Mouse (Mus musculus) left cerebral cortex, adult 18-20 months (tissue): ENCODE measurements around the gene Tbc1d20. TPM values are rescaled to one million over a fixed set of nuclear protein-coding genes. Genes with fewer than 3 reads are reported as not detected.
A peak's percentile ranks its signal among the peaks of the same experiment; 100 is the strongest.

Experiments used
- DNase-seq, 2 experiments: peaks; one replicate each; pipeline ENCODE4 v3.0.0; 2021 to 2022; ENCODE audit warnings: low spot score in 2 of 2, mixed read lengths in 1 of 2
- total RNA-seq, 2 experiments: library from RNA; stranded (reverse); gene quantifications; 2 replicates each; pipeline ENCODE4 v1.2.3; 2021

The Tbc1d20 gene
- total RNA-seq, 2 experiments from 2014 or later: 49.2 to 52.6 TPM

GRCm38 (mm10) chr2:152324842-152325241 lies 31.2 kb downstream of the Tbc1d20 start:
- DNase-seq: no peak

GRCm38 (mm10) chr2:152326157-152326556 lies 32.5 kb downstream of the Tbc1d20 start:
- no peak for DNase-seq

DNA sequence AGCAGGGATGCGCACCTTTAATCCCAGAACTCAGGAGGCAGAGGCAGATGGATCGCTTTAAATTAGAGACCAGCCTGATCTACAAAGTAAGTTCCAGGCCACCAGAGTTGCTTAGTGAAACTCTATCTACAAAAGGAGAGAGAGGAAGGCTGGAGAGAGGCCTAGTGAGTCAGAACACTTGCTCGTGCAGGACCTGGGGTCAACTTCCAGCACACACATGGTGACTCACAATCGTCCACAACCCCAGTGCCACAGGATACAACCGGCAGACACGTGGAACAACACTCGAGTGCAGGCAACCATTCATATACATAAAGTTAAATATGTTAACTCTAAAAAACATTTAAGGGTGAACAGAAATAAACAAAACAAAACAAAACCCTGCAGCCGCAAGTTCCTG lies 33.0 kb downstream of the Tbc1d20 start:
- no peak for DNase-seq

DNA sequence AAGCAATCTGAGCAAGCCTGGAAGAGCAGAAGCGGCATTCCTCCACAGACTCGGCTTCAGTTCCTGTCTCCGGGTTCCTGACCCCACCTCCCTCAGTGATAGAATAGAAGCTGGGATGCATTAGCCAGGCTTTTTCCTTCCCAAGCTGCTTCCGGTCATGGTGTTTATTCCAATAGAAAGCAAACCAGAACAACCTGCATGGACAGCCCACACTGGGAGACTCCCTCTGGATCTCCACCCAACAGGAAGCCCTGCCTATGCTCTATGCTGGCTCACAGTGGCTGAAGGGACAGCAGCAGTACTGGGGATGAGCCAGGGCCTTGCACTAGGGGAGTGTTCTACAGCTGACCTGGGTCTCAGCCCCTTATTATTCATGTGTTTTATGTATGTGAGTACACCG lies 34.4 kb downstream of the Tbc1d20 start:
- no peak for DNase-seq

DNA sequence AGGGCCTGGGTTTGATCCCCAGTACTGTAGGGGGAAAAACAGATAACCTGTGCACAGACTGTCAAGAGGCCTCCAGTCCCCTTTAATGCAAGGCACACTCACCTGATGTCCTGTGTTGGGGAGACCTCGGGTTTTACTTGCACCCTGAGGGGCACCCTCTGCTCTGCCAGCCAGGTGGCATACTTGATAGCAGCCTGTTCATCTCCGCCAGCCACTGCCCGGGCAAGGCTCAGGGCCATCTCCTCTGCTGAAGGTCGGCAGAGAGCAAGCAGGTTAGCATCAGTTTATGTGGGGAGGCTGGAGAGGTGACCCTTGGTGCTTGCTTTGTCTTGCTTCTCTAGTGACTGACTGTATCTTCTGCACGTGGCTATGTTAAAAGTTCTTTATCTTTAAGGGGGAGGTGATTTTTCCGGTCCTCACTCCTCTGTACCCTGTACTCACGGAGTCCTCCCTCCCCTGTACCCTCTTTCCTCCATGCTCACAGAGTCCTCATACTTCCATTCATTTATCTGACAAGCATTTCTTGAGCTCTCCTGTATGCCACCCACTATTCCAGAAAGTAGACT lies 37.3 kb downstream of the Tbc1d20 start:
- DNase-seq: no peak

- peak; percentile 75 to 87 for DNase-seq
Observed at GRCm38 (mm10) chr2:152332101-152332825, 38.6 kb downstream of the Tbc1d20 start, which contains the start of gene Rbck1. Rbck1 (minus strand) TSS chr2:152332653.

GRCm38 (mm10) chr2:152333345-152334006 lies 39.8 kb downstream of the Tbc1d20 start:
- DNase-seq: no peak

GRCm38 (mm10) chr2:152335289-152335820 lies 41.7 kb downstream of the Tbc1d20 start:
- DNase-seq: peak in 1 of 2 experiments; percentile 16

DNA sequence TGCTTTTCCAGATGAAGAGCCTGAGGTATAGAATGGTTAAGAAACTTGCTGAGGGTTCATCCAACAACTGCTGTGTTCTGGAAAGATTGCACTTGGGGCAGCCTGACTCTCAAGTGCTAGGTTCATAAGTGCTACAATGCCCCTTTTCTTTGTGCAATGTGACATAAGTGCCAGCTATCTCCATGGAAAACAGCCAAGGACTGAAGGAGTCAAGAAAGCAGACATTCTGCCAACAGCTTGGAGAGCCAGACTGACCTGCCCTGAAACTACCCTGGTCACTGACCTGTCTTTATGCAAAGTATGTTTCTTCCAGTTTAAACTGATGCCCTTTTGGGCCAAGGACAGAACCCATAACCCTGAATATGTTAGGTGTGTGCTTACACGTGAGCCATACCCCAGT lies 43.2 kb downstream of the Tbc1d20 start:
- DNase-seq: no peak

DNA sequence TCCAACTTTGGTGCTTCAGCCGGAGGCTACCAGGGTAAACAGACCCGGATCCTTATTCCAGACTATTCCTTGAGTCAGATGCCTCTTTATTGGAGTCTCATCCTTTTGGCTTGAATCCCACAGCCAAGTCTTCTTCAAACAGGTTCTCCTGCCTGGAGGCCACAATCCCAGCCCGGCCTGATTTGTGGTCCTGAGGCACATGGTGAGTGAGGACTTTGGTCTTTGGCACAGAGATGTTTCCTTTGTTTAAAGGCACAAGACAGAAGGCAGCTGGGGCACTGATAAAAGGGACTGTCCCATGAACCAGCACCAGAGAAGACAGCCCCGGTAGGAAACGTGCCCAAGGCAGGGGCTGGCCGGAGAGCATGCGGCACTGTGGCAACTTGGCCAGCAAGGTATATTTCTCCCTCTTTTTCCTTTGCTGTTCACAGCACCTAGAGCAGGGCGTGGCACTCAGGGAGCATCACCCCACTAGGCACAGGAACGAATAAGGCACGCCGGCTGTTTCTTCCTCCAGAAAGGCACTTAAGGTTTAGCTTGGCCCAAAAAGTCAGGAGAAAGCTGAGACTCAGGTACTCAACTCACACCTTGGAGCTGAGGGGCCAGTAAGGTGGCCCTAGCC lies 44.1 kb downstream of the Tbc1d20 start:
- DNase-seq: no peak

GRCm38 (mm10) chr2:152338319-152338718 lies 44.7 kb downstream of the Tbc1d20 start:
- DNase-seq: no peak

DNA sequence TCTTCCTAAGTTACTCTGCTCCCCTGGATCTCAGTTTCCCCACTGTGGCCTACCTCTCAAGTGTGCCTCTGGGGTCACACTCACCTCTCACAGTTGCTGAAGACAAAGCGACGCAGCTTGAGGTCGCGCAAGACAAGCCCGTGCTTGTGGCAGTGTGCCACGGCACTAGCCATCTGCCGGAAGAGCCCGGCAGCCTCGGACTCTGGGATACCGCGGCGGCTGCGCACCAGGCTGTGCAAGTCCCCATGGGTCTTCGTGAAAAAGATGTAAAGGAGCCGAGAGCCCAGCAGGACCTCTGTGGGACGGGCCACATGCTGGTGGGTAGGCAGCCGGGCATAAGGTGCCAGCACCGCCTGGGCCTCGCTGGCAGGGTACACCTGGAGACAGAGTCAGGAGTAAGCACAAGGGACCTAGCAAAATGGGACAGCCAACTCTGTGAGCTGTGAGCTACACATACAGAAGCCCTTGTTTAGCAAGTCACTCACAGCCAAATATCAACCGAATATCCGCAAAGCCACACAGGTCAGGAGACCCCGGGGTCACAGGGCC lies 46.1 kb downstream of the Tbc1d20 start:
- no peak for DNase-seq

- DNase-seq: peak; percentile 67 to 76
Observed at GRCm38 (mm10) chr2:152343329-152344213, 49.9 kb downstream of the Tbc1d20 start, which contains the start of gene Trib3. Trib3 (minus strand) TSS chr2:152344032.

DNA sequence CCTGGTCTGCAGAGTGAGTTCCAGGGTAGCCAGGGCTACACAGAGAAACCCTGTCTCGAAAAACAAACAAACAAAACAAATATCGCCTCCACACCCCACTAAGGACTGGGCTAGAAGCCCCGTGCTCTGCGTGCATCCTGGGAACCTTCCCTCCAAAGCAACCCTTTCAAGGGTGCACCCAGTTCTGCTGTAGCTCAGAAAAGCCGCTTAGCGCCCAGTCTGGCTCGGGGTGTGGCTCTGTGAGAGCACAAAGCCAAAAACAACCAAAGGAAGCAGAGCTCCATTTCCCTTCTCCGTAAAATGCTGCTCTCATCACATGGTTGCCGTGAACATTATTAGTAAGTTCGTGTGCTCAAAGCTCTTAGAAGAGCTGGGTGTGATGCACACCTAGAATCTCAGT lies 50.7 kb downstream of the Tbc1d20 start:
- DNase-seq: no peak

- no peak for DNase-seq
Observed at GRCm38 (mm10) chr2:152344909-152345308, 51.3 kb downstream of the Tbc1d20 start.

GRCm38 (mm10) chr2:152345393-152345792 lies 51.8 kb downstream of the Tbc1d20 start:
- no peak for DNase-seq

DNA sequence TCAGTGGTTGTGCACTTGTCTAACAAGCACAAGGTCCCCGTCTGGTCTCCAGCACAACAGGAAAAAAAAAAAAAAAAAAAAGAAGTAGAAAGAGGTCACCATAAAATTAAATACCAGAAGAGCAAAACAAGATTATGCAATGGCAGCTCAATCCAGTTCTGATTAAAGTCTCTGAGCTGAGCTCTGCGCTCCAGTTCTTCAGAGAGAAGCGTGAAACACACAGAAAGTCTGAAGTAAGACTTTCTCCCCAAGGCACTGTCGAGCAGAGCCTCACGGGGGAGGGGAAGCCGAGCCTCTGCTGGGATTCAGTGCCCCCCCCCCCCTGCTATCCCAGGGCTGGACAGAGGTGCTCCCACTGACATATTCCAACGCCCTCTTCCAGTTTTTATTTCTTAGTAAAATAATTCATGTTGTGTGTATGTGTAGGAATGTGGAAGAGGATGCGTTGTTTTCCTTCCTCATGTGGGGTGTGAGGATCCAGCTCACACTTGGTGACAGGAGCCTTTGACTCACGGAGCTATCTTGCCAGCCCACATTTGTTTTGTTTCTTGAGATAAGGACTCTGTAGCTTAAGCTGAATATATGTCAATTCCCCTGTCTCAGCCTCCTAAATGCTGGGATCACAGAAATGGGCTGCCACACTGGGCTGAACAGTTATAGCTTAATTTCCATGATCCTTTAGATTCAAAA lies 53.3 kb downstream of the Tbc1d20 start:
- DNase-seq: no peak

DNA sequence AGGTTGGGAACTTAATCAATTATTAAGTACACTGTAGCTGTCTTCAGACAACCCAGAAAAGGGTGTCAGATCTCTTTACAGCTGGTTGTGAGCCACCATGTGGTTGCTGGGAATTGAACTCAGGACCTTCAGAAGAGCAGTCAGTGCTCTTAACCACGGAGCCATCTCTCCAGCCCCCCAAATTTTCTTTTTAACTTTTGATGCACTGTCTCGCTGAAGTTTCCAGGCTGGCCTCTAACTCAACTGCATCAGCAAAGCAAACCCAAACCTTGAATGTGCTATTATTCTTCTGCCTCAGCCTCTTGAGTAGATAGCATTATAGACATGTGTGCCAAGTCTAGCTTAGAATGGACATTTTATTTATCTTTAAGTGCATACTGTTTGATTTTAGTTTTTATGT lies 54.1 kb downstream of the Tbc1d20 start:
- DNase-seq: no peak

DNA sequence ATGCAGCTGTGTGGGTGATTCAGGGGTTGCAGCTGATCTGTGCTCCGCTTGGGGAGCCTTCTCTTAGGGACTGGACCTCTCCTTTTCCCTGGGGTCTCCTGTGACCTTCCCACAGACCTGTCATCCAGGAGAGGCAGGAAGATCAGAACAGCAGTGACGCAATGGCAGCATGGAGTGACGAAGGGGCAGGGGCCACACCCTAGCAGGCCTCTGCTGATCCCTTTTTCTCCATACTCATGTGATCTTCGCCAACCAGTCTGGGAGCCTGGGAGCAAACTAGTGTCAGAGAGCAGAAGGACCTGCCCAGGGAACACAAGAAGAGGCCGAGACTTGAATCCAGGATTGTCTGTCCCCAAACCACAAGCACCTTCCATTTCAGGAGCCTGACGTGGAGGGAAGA lies 55.6 kb downstream of the Tbc1d20 start:
- no peak for DNase-seq
